Mouse (Mus musculus): ENCODE measurements around the gene Rexo5.
A peak's percentile ranks its signal among the peaks of the same experiment; 100 is the strongest.

Gene Rexo5

GRCm38 (mm10) chr7:119892742-119893141 lies 98.9 kb downstream of the Rexo5 start:
- DNase-seq (ENCODE audit: low spot score) = no peak

DNA sequence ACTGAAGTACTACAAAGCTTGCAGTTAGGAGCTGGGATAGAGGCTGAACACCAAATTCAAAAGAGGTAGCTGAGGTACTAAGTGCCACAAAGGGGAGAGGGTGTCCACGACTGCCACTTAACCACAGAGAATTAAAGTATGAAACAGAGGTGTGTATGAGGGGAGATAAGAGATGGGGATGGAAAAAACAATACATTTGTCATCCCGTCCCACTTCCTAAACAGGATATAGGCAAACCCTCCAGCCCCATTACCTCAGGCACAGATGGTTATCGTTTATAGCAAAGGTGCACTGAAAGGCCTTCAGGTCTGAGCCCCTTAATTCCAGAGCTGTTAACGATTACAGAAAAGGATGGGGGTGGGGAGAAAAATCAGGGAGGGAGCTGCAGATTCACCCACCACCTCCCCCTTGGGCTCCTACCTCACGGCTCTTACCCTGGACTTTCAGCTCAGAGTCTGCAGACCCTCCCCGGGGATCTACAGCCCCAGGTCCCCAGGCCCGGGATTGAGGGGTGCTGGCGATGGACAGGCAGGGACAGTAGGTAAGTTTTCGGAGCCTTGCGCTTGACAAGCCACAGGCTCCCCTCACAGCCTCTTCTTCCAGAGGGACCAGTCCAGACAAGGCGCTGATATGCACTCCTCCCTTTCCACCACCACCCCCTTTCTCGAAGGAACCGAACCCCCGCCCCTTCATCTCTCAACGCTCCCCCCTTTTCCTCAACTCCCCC lies 101.2 kb downstream of the Rexo5 start:
- DNase-seq (ENCODE audit: low spot score) = no peak

- DNase-seq (ENCODE audit: low spot score) = peak; percentile 98
Observed at GRCm38 (mm10) chr7:119895639-119896512, 102.1 kb downstream of the Rexo5 start, which contains the start of the genes Lyrm1 and Dcun1d3. TSS of gene Lyrm1 (plus strand) at chr7:119895861. TSS of gene Dcun1d3 (minus strand) at chr7:119896298.

DNA sequence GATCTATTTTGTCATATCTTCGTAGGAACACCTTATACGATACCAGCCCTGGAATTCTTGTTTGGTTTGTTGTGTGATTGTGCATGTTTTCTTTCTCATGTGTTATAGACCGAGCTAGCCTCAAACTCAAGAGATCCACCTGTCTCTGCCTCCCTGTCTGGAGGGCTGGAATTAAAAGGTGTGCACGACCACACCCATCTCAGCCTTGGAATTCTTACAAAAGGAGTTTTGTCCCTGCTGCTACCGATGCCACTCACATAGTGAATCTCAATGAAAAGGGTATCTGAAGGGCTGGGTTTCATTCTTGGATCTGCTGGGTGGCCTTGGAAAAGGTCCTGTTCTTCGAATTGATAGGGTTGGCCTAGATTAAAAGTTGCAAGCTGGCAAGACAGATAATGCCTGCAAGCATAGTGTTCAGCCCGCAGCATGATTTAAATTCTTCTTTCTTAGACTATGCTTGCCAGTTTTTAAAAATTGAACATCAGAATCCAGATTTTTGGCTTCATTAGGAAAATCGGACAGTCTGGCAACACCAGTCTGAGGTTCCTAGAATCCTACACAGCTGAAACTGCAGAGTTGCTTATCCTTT lies 103.8 kb downstream of the Rexo5 start:
- no peak for DNase-seq (ENCODE audit: low spot score)

- DNase-seq (ENCODE audit: low spot score) = no peak
Observed at GRCm38 (mm10) chr7:119898247-119898856, 104.5 kb downstream of the Rexo5 start.
